Mouse (Mus musculus) c-Kit-positive CD71-positive TER-119-positive erythroid progenitor cells, embryonic 14.5 days (primary cell): ENCODE measurements around the gene Krtap5-3.
"Not testable (repeated sequence)": the region's sequence is repeated elsewhere in the genome, so short reads cannot be mapped to it uniquely, and the experiment has no call there.

Source experiments
- DNase-seq: peaks from one replicate; pipeline ENCODE4 v3.0.0-alpha.2; 2013; ENCODE audit warnings: low spot score

Gene Krtap5-3

DNA sequence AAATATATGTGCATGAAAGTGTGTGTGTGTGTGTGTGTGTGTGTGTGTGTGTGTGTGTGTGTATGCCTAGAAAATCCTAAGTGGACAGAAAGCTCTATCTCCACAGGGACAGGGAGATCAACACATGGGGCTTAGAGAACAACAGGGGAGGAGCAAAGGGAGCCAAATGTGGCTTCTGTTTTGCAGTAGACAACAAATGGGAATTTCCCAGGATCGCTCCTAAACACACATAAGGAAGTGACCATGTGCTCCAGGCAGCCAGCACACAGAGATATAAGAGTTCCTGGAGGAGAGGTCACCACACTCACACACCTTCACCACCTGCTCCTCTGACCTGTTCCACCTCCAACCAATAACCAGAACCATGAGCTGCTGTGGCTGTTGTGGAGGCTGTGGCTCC, at the start of gene Krtap5-3:
Gene Krtap5-3, plus strand, starts transcription at position 301 of the 400 bp plus-strand sequence.
- DNase-seq, result no peak

DNA sequence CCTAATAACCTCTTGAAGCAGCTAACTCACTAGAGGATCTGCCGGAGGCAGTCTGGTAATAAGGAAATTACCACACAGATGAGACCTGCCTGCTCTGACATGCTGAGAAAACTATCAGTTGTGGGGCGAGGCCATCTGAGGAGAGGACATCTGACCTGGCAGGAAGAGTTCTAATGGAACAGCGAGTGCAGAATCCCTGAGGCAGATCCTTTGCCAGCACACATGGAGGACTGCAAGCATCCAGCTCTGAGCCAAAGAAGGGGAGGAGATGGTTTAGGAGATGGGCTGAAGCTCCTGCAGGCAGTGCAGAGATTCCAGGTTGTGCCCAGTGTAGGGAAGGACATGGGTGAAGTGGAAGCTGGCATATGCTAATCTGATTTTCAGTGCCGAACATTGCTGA, 49.0 kb upstream of the Krtap5-3 start:
- DNase-seq, result no peak

DNA sequence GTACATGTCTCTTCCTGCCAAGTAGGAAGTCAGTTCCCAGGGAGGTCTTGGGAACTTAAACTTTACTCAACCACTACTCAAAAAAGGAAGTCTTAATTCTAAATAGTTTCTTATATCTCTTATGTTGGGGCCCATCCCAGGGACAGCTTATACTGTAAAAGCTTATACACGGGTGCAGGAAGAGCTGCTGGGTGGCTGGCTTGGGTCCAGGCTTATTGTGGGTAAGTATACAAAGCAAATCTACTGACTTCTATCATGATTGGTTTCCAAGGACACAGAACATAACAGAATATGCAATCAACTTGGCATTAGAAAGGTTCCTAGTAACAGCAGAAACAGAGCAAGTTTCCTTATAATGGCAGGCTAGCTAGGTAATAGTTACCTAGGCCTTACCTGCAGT, 45.9 kb upstream of the Krtap5-3 start:
- DNase-seq, result no peak

DNA sequence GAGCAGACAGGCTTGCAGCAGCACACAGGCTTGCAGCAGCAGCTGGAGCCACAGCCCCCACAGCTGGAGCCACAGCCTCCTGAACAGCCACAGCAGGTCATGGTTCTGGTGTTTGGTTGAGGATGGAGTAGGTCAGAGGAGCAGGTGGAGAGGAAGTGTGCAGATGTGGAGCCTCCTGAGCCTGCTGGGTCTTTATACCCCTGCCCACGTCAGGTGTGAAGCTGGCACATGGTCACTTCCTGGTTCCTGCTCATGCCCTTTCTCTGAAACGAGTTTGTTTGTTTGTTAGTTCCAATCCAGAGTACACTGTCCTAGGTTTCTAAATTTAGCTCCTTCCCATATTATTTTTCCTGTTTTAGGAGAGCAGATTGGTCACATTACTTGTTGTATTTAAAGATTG, 44.2 kb upstream of the Krtap5-3 start, which contains the start of gene Gm29735:
Gene Gm29735, minus strand, starts transcription at position 101 of the 400 bp plus-strand sequence.
- not testable (repeated sequence) for DNase-seq

DNA sequence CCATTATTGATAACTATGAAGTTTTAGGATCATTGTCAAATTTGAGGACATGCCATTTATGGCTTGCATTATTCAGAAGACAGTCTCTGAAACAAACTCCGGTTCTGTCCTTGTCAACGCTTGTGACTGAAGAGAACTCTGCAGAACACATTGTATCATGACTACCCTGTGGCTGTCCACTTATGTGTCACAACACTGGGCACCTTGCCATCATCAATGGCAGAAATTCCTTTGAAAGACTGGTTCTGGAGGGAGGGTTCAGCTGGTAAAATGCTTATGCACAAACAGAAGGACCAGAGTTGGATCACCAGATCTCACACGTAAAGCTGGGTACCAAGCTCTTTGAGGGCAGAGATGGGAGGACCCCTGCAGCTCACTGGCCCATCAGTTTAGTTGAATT, 41.8 kb upstream of the Krtap5-3 start:
- DNase-seq, result no peak

DNA sequence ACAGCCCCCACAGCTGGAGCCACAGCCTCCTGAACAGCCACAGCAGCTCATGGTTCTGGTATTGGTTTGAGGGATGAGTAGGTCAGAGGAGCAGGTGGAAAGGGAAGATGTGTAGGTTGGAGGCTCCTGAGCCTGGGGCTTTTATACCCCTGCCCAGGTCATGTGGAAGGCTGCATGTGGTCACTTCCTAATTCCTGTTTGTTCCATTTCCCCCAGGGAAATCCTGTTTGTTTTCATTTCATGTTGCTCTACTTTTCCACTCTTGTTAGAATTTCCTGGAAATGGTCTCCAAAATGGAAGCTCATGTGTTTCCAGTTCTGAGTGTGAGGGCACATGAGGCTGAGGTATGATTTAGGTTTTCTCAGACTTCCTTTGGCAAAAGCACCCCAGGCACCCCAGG, 35.5 kb upstream of the Krtap5-3 start, which contains the start of gene Gm4553:
Gene Gm4553, minus strand, starts transcription at position 101 of the 400 bp plus-strand sequence.
- not testable (repeated sequence) for DNase-seq

DNA sequence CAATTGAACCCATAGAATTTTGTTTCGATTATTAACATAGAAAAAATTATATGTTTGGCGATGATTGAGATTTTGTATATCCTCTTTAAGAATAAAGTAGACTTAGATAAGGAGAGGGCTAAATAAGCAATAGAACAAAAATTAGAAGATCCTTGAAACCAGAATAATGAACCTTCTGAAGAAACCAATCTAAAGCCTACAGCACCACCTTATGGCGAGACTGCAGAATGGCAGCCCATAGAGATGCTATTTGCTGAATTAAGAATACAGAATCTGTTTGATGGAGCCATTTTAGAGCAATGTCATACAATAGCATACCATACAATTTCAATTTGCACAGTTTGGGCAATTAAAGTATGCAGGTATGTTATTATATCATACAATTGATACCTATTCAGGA, 31.3 kb upstream of the Krtap5-3 start:
- peak; percentile 29 for DNase-seq

DNA sequence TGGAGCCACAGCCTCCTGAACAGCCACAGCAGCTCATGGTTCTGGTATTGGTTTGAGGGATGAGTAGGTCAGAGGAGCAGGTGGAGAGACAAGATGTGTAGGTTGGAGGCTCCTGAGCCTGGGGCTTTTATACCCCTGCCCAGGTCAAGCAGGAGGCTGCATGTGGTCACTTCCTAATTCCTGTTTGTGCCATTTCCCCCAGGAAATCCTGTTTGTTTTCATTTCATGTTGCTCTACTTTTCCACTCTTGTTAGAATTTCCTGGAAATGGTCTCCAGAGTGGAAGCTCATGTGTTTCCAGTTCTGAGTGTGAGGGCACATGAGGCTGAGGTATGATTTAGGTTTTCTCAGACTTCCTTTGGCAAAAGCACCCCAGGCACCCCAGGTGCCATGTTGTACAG, 25.3 kb upstream of the Krtap5-3 start, which contains the start of gene Krtap5-2:
Gene Krtap5-2, minus strand, starts transcription at position 101 of the 400 bp plus-strand sequence.
- DNase-seq, result not testable (repeated sequence)

DNA sequence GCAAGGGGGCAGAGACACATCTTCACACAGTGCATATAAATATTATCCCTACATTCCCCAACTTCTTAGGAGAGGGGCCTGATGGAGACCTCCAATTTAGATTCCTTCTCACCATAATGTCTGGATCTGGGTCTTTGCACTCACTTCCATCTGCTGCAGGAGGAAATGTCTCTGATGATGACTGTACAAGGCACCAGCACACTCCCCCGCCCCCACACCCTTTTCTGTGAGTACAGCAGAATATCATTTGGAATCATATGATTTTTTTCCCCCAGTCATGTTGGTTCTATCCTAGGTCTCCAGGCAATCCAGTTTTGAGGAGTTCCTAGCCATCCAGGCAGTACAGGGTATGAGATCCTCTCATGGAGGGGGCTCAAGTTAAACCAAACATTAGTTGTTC, 22.5 kb upstream of the Krtap5-3 start:
- no peak for DNase-seq

DNA sequence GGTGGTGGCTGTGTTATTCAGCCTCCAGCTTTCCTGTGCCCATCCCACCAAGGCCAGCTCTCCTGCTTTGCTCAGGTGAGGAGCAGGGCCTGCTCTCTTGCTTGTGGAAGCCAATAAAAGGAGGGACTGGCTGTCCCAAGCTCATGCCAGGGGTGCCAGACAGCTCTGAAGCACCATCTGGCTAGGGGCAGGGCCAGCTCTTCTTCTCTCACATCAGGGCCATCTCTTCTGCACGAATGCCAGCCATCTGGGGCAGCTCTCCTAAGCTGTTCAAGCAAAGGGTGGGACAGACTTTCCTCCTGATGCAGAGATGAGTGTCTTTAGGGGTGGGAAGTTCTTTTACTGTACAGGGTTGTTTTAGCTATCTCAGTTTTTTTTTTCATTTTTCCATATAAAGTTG, 20.1 kb upstream of the Krtap5-3 start:
- DNase-seq, result no peak

DNA sequence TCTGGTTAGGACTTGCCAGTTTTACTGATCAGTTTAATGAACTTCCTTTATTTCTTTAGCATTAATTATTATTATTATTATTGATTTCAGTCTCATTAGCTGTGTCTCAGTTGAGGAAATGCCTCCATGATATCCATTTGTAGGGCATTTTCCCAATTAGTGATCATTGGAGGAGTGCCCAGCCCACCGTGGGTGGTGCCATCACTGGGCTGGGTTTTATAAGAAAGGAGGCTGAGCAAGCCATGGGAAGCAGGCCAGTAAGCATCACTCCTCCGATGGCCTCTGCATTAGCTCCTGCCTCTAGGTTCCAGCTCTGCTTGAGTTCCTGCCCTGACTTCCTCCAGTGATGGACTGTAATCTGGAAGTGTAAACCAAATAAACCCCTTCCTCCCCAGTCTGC, 13.0 kb upstream of the Krtap5-3 start:
- no peak for DNase-seq

DNA sequence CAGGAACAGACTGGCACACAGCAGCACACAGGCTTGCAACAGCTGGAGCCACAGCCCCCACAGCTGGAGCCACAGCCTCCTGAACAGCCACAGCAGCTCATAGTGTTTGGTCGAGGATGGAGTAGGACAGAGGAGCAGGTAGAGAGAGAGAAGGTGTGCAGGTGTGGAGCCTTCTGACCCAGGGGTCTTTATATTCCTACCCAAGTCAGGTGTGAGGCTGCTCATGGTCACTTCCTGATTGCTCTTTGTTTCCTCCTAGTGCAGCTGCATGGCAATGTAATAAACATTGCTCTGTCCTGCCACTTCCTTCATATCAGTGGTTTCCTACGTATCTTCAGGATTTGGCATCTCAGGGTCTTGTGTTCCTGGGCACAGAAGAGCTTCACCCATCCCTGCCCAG, 10.9 kb upstream of the Krtap5-3 start, which contains the start of gene Gm10153:
Gene Gm10153, minus strand, starts transcription at position 101 of the 400 bp plus-strand sequence.
- no peak for DNase-seq

DNA sequence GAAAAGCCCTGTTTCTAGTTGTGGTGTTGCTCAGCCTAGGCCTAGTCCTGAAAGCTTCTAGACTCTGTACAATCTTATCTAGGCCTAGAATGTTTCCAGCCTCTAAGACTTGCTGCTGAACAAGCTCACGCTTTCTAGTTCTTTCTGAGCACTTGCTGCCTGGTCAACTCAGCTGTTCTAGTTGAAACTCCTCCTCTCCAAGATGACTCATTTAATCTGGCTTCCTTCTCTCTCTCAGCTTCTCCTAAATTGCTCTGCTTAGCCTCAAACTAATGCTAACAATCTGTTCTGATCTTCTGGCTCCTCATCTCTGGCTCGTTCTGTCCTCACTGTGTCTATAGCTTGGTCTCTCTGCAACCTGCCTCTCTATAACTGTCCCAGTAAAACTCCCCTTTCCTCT, 2.4 kb upstream of the Krtap5-3 start:
- no peak for DNase-seq

DNA sequence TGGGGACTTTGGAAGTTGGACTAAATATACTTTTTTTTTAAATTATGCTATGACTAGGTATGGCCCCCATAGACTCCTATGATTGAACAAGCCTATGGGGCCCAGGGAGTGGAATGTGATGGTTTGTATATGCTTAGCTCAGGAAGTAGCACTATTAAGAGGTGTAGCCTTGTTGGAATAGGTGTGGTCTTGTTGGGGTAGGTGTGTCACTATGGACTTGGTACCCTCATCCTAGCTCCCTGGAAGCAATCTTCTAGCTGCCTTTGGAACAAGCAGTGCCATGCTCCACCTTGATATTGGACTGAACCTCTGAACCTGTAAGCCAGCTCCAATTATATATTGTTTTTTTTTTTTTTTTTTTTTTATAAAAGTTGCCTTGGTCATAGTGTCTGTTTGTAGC, 4.3 kb downstream of the Krtap5-3 start:
- no peak for DNase-seq

DNA sequence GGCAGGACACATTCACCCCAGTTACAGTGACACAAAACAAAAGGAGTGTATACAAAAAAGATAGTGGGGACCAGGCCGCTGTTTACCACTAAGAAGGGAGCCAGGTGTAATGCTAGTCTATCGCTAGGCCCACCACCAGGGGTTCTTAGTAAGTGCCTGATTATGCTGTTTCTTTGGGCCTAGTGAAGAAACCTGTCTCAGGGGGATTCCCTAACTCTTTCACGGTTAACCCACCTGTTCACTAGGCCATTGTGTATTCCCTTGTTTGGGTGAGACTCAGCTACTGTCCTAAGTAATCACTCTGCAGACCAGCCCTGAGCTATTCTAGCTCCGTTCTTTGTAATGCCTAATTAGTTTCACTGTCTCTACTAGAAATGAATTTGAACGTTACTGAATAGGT, 5.7 kb downstream of the Krtap5-3 start:
- DNase-seq, result not testable (repeated sequence)

DNA sequence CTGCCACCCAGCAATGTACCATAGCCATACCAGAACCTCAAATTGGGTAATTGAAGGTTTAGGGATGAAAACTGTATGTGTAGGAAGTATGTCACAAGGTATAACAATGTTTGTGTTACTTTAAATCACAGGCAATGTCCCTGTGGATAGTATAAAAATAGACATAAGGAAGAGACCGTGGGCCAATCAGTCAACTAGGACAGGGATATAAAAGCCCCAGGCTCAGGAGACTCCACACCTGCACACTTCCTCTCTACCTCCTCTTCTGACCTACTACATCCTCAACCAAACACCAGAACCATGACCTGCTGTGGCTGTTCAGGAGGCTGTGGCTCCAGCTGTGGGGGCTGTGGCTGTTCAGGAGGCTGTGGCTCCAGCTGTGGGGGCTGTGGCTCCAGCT, 10.4 kb downstream of the Krtap5-3 start, which contains the start of gene Gm7579:
Gene Gm7579, plus strand, starts transcription at position 301 of the 400 bp plus-strand sequence.
- DNase-seq, result no peak

DNA sequence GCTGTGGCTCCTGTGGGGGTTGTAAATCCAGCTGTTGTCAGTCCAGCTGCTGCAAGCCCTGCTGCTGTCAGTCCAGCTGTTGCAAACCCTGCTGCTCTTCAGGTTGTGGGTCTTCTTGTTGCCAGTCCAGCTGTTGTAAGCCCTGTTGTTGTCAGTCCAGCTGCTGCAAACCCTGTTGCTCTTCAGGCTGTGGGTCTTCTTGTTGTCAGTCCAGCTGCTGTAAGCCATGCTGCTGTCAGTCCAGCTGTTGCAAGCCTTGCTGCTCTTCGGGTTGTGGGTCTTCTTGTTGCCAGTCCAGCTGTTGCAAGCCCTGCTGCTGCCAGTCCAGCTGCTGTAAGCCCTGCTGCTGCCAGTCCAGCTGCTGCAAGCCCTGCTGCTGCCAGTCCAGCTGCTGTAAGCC, 11.0 kb downstream of the Krtap5-3 start:
- not testable (repeated sequence) for DNase-seq

DNA sequence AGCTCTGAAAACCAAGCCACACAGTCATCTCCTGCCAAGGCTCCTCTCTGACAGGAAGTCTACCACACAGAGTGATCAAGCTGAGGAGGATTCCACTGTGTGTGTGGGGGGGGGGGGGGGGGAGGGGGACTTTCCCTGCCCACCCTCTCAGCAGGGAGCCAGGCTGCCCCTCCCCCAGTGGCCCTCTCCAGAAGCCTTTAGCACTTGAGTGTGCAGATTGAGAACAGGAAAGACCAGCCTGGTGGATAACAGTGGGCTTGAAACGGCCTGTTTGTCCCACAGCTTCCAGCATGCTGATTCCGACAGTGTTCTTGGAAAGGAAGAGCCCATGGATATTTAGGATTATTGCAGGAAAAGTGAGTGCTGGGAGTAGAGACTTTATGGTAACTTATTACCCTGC, 23.4 kb downstream of the Krtap5-3 start:
- no peak for DNase-seq

DNA sequence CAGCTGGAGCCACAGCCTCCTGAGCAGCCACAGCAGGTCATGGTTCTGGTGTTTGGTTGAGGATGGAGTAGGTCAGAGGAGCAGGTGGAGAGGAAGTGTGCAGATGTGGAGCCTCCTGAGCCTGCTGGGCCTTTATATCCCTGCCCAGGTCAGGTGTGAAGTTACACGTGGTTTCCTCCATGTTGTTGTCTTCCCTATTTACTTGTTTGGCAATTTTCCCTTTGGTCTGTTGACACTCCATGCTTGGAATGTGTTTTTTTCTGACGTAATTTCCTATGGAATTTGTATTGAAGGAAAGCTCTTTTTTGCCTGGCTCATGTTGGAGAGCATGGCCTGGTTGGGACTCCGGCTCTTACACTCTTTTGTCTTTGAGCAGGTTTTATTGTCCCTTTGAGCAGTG, 28.7 kb downstream of the Krtap5-3 start, which contains the start of gene Krtap5-5:
Gene Krtap5-5, minus strand, starts transcription at position 101 of the 400 bp plus-strand sequence.
- DNase-seq, result not testable (repeated sequence)

DNA sequence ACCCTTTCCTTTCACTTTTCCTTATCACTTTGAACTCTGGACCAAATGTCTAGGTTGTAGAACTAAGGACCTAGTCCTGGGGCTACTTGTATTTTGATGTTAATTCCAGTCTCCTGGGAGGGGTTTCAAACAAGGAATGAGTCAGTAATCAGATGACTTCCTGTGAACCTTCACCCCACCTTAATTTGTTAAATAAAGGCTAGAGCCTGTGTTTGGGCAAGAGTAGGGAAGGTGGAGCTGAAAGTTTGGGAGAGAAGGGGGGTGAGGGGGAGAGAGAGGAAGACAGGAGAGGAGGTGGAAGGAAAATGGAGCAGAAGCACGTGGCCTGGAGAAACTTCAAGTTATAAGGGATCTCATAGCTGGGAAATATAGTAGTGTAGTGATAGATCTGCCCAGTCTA, 30.4 kb downstream of the Krtap5-3 start:
- DNase-seq, result no peak

DNA sequence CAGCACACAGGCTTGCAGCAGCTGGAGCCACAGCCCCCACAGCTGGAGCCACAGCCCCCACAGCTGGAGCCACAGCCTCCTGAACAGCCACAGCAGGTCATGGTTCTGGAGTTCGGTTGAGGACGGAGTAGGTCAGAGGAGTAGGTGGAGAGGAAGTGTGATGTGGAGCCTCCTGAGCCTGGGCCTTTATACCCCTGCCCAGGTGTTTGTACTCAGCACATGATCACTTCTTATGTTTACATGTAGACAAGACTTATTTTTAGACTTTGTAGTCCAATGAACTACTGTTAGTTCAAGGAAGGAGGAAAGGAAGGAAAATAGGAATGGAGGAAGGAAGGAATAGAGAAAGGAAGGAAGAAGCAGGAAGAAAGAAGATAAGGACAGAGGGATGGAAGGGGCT, 39.8 kb downstream of the Krtap5-3 start, which contains the start of gene Gm40460:
Gene Gm40460, minus strand, starts transcription at position 101 of the 400 bp plus-strand sequence.
- no peak for DNase-seq

DNA sequence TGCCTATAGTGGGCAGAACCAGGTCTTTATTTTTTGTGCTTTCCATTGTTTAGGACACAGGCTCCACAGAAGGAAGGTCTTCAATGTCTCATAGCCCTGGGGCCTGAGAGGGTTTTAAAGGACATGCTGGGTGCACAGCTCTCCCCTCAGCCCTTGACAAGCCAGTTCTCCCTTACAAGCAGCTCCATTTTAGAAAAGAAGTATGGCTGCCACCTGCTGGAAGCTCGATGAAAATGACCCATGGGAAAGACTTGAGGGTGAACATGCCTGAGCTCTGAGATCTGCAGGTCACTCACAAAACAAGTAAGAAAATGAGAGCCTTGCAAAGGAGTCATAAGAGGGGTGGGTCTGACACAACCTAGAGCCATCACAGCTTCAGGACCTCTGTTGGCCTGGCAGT, 48.7 kb downstream of the Krtap5-3 start:
- peak; percentile 1 for DNase-seq
